Mouse (Mus musculus): ENCODE measurements around the gene 1700016K19Rik. TPM values are rescaled to one million over a fixed set of nuclear protein-coding genes. Genes with fewer than 3 reads are reported as not detected.
"Not testable (repeated sequence)": the region's sequence is repeated elsewhere in the genome, so short reads cannot be mapped to it uniquely, and the experiment has no call there.

The 1700016K19Rik gene
- polyA plus RNA-seq, 1 experiment, result 3.3 TPM

GRCm38 (mm10) chr11:75985948-75986347 lies 13.8 kb upstream of the 1700016K19Rik start:
- TF ChIP-seq CTCF (IDR thresholded peaks at IDR 0.05; ENCODE audit: borderline replicate concordance, extremely low read depth, insufficient read depth, insufficient read length), result no peak
- TF ChIP-seq POLR2A (IDR thresholded peaks at IDR 0.05; ENCODE audit: borderline replicate concordance, extremely low read depth, insufficient read depth, insufficient read length, poor library complexity, severe bottlenecking), result no peak
- DNase-seq (ENCODE audit: low read depth), result no peak

- no peak for DNase-seq (ENCODE audit: low read depth)
- TF ChIP-seq POLR2A (IDR thresholded peaks at IDR 0.05; ENCODE audit: borderline replicate concordance, extremely low read depth, insufficient read depth, insufficient read length, poor library complexity, severe bottlenecking) (no peak), CTCF (IDR thresholded peaks at IDR 0.05; ENCODE audit: borderline replicate concordance, extremely low read depth, insufficient read depth, insufficient read length) (0 out of 2 replicates have a peak, but pooled peaks have one; percentile 20)
Measured at GRCm38 (mm10) chr11:75990965-75991835, 8.5 kb upstream of the 1700016K19Rik start.

- no peak for DNase-seq (ENCODE audit: low read depth)
- TF ChIP-seq POLR2A (IDR thresholded peaks at IDR 0.05; ENCODE audit: borderline replicate concordance, extremely low read depth, insufficient read depth, insufficient read length, poor library complexity, severe bottlenecking), result no peak
- TF ChIP-seq CTCF (IDR thresholded peaks at IDR 0.05; ENCODE audit: borderline replicate concordance, extremely low read depth, insufficient read depth, insufficient read length), result no peak
Measured at GRCm38 (mm10) chr11:75991911-75992310, 7.8 kb upstream of the 1700016K19Rik start.

GRCm38 (mm10) chr11:75992481-75992880 lies 7.2 kb upstream of the 1700016K19Rik start:
- no peak for TF ChIP-seq CTCF (IDR thresholded peaks at IDR 0.05; ENCODE audit: borderline replicate concordance, extremely low read depth, insufficient read depth, insufficient read length)
- TF ChIP-seq POLR2A (IDR thresholded peaks at IDR 0.05; ENCODE audit: borderline replicate concordance, extremely low read depth, insufficient read depth, insufficient read length, poor library complexity, severe bottlenecking), result no peak
- DNase-seq (ENCODE audit: low read depth), result no peak

- TF ChIP-seq POLR2A (IDR thresholded peaks at IDR 0.05; ENCODE audit: borderline replicate concordance, extremely low read depth, insufficient read depth, insufficient read length, poor library complexity, severe bottlenecking), result no peak
Measured at GRCm38 (mm10) chr11:75994357-75994756, 5.4 kb upstream of the 1700016K19Rik start.

GRCm38 (mm10) chr11:76000701-76001100 lies 989 bp downstream of the 1700016K19Rik start:
- no peak for DNase-seq (ENCODE audit: low read depth)
- TF ChIP-seq POLR2A (IDR thresholded peaks at IDR 0.05; ENCODE audit: borderline replicate concordance, extremely low read depth, insufficient read depth, insufficient read length, poor library complexity, severe bottlenecking) (no peak), CTCF (IDR thresholded peaks at IDR 0.05; ENCODE audit: borderline replicate concordance, extremely low read depth, insufficient read depth, insufficient read length) (no peak)

More at GRCm38 (mm10) chr11:75994357-75994756, 5.4 kb upstream of the 1700016K19Rik start:
- DNase-seq (ENCODE audit: low read depth), result peak; percentile 9

- no peak for DNase-seq (ENCODE audit: low read depth)
- TF ChIP-seq CTCF (IDR thresholded peaks at IDR 0.05; ENCODE audit: borderline replicate concordance, extremely low read depth, insufficient read depth, insufficient read length) (no peak; the same call in 1 of the 2 replicates), POLR2A (IDR thresholded peaks at IDR 0.05; ENCODE audit: borderline replicate concordance, extremely low read depth, insufficient read depth, insufficient read length, poor library complexity, severe bottlenecking) (no peak)
Measured at GRCm38 (mm10) chr11:76001237-76001878, 1.6 kb downstream of the 1700016K19Rik start.

- not testable (repeated sequence) for DNase-seq (ENCODE audit: low read depth)
Measured at GRCm38 (mm10) chr11:76004276-76004675, 4.6 kb downstream of the 1700016K19Rik start.

- TF ChIP-seq POLR2A (IDR thresholded peaks at IDR 0.05; ENCODE audit: borderline replicate concordance, extremely low read depth, insufficient read depth, insufficient read length, poor library complexity, severe bottlenecking) (no peak), CTCF (IDR thresholded peaks at IDR 0.05; ENCODE audit: borderline replicate concordance, extremely low read depth, insufficient read depth, insufficient read length) (no peak)
- no peak for DNase-seq (ENCODE audit: low read depth)
Measured at GRCm38 (mm10) chr11:76008162-76008561, 8.4 kb downstream of the 1700016K19Rik start.

GRCm38 (mm10) chr11:76009101-76009500 lies 9.4 kb downstream of the 1700016K19Rik start:
- TF ChIP-seq CTCF (IDR thresholded peaks at IDR 0.05; ENCODE audit: borderline replicate concordance, extremely low read depth, insufficient read depth, insufficient read length), result no peak
- TF ChIP-seq POLR2A (IDR thresholded peaks at IDR 0.05; ENCODE audit: borderline replicate concordance, extremely low read depth, insufficient read depth, insufficient read length, poor library complexity, severe bottlenecking), result no peak
- DNase-seq (ENCODE audit: low read depth), result no peak

- no peak for DNase-seq (ENCODE audit: low read depth)
- TF ChIP-seq CTCF (IDR thresholded peaks at IDR 0.05; ENCODE audit: borderline replicate concordance, extremely low read depth, insufficient read depth, insufficient read length), result no peak
- TF ChIP-seq POLR2A (IDR thresholded peaks at IDR 0.05; ENCODE audit: borderline replicate concordance, extremely low read depth, insufficient read depth, insufficient read length, poor library complexity, severe bottlenecking), result no peak
Measured at GRCm38 (mm10) chr11:76010838-76011624, 11.3 kb downstream of the 1700016K19Rik start.
